ENCODE assay signal across 8 mouse cellular contexts in the genomic region with DNA sequence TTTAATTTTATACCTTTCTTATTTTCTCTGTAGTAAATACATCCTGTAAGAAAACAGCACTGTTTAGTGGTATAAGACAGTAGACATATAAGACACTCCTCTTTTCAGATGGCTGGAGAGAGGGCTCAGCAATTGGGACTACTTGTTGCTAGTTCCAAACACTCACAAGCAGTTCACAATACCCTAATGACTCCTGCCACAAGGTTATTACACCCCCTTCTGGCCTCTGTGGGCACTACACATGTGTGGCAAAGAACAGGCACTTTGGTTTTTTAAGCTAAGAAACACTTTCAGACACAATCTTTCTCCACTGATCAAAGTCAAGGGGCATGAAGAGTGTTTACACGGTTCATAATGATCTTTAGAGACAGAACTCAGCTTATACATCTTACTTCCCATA.
DNase-seq lines count a peak whose midpoint lies in the region; ATAC-seq and TF ChIP-seq lines count a peak whose summit lies in the region.
"Had no signal": no experiment of that assay in that cellular context is flagged by ENCODE, and none has a peak within 500 bp of the region (broad histone marks: within the 10 kb centered on the region; RNA-seq: fewer than 3 reads in every experiment).

No protein-coding gene starts in this region.

- no peaks in the 10 kb centered on the region for H3K27me3 ChIP-seq in kidney, postnatal 0 days (ENCODE audit: insufficient read depth, low read length)
- no peaks in the 10 kb centered on the region for H3K27me3 ChIP-seq in limb, embryonic 10.5 days (ENCODE audit: low read depth, poor library complexity, severe bottlenecking)
- no peaks in the 10 kb centered on the region for H3K27me3 ChIP-seq in forebrain, embryonic 12.5 days
- H3K27me3 ChIP-seq: stomach, embryonic 15.5 days had no signal

- H3K4me1 ChIP-seq in kidney, postnatal 0 days (replicated peaks; ENCODE audit: insufficient read depth, low read length) = no peaks in the 10 kb centered on the region
- H3K4me1 ChIP-seq in limb, embryonic 10.5 days = no peaks in the 10 kb centered on the region
- H3K4me1 ChIP-seq in forebrain, embryonic 12.5 days = no peaks in the 10 kb centered on the region
- H3K4me1 ChIP-seq: stomach, embryonic 15.5 days had no signal

- no peaks in the 10 kb centered on the region for H3K36me3 ChIP-seq in kidney, postnatal 0 days (ENCODE audit: insufficient read depth, low read length)
- no peaks in the 10 kb centered on the region for H3K36me3 ChIP-seq in limb, embryonic 10.5 days
- H3K36me3 ChIP-seq in forebrain, embryonic 12.5 days (replicated peaks) = no peaks in the 10 kb centered on the region
- H3K36me3 ChIP-seq: stomach, embryonic 15.5 days had no signal

- no peak for ATAC-seq in kidney, postnatal 0 days (replicated peaks; ENCODE audit: low FRiP score, low read depth)
- no peak for ATAC-seq in megakaryocyte progenitor cell, adult 5-6 weeks (replicated peaks; ENCODE audit: poor library complexity)
- no peak for ATAC-seq in forebrain, embryonic 12.5 days (ENCODE audit: low FRiP score)

- no peak overlapping the region for H3K9ac ChIP-seq in kidney, postnatal 0 days (ENCODE audit: low read depth, low read length)
- no peak overlapping the region for H3K9ac ChIP-seq in forebrain, embryonic 12.5 days
- H3K9ac ChIP-seq: stomach, embryonic 15.5 days had no signal

- TF ChIP-seq CTCF in kidney, postnatal 0 days (IDR thresholded peaks at IDR 0.05; ENCODE audit: low read depth) = peak; percentile 61

- peak; percentile 14 for DNase-seq in kidney, postnatal 0 days (ENCODE audit: low spot score)
- no peak for DNase-seq in kidney, postnatal 14 days
- DNase-seq in R1 (ENCODE audit: low read depth, low spot score) = peak; percentile 37
- DNase-seq in cerebellum, postnatal 14 days = peak; percentile 43 to 67
- peak; percentile 42 for DNase-seq in limb, embryonic 10.5 days (ENCODE audit: low spot score)

- H3K27ac ChIP-seq in kidney, postnatal 0 days = no peak overlapping the region
- no peak overlapping the region for H3K27ac ChIP-seq in limb, embryonic 10.5 days
- no peak overlapping the region for H3K27ac ChIP-seq in forebrain, embryonic 12.5 days
- H3K27ac ChIP-seq: stomach, embryonic 15.5 days had no signal

- 3% methylated on average over 1 of the region's 1 CpGs for WGBS in kidney, postnatal 0 days
- WGBS in limb, embryonic 10.5 days = 14% methylated on average over 1 of the region's 1 CpGs
- WGBS in forebrain, embryonic 12.5 days = 10% methylated on average over 1 of the region's 1 CpGs

- H3K9me3 ChIP-seq in kidney, postnatal 0 days (replicated peaks; ENCODE audit: low read length) = no peaks in the 10 kb centered on the region
- H3K9me3 ChIP-seq in limb, embryonic 10.5 days (replicated peaks) = no peaks in the 10 kb centered on the region
- no peaks in the 10 kb centered on the region for H3K9me3 ChIP-seq in forebrain, embryonic 12.5 days
- H3K9me3 ChIP-seq: stomach, embryonic 15.5 days had no signal

- H3K4me2 ChIP-seq in kidney, postnatal 0 days (ENCODE audit: low read length) = no peak overlapping the region
- H3K4me2 ChIP-seq in forebrain, embryonic 12.5 days = no peak overlapping the region
- H3K4me2 ChIP-seq: stomach, embryonic 15.5 days had no signal

- no peak overlapping the region for H3K4me3 ChIP-seq in kidney, postnatal 0 days (replicated peaks; ENCODE audit: low read depth, low read length)
- H3K4me3 ChIP-seq in limb, embryonic 10.5 days = no peak overlapping the region
- no peak overlapping the region for H3K4me3 ChIP-seq in forebrain, embryonic 12.5 days (replicated peaks)
- H3K4me3 ChIP-seq: stomach, embryonic 15.5 days had no signal
